Mouse (Mus musculus) thymus, adult 2 months (tissue): Measurements from ENCODE around the gene Mapk9.

Source experiments
- CTCF ChIP-seq: fragments of 200-500 bp; IDR thresholded peaks from 2 replicates; pipeline ENCODE4 v1.5.1; 2012; ENCODE audit warnings: mild to moderate bottlenecking, control low read depth, low read length, moderate library complexity, borderline replicate concordance; ENCODE audit not compliant: control insufficient read depth, poor library complexity, insufficient read depth; ENCODE audit errors: extremely low read depth
- POLR2A ChIP-seq: fragments of 200-500 bp; IDR thresholded peaks from 2 replicates; pipeline ENCODE4 v1.6.1; 2012; ENCODE audit warnings: mild to moderate bottlenecking, low read length, control low read depth, moderate library complexity; ENCODE audit not compliant: control insufficient read depth, poor library complexity, insufficient read depth; ENCODE audit errors: extremely low read depth

- TF ChIP-seq POLR2A (no peak), CTCF (no peak)
These were observed 87.3 kb downstream of the Mapk9 start for GRCm38 (mm10) chr11:49933811-49934210.
